8 mouse cellular contexts compared by ENCODE assay signal in the genomic region with DNA sequence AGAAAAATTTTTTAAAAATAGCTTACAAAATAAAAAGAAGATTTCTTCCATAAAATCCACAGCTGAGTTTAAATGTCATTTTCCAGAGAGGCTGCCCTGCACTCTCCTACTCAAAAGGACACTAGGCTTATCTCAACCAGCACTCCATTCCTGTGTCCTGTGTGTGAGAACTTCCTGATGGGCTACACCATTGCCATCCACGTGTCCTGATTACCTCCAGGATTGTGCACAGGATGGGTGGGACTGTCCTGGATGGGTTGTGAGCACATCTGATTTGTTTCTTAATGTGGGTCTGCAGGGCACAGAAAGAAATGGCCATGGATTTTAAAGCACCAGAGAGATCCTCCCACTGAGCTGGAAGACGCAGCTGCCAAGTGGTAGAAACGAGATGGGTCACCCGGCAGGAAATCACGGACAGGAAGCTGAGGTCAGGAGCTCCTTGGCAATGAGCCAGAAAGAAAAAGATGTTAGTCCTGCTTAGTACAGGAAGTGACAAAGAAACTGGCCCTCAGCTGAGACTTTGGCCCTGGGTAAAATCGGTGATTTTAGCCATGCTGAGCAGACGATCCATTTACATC.
DNase-seq lines count a peak whose midpoint lies in the region; ATAC-seq lines count a peak whose summit lies in the region.

No protein-coding gene starts in this region.

- no peak for ATAC-seq in erythroid progenitor cell, adult 5-6 weeks (replicated peaks; ENCODE audit: low FRiP score, poor library complexity, severe bottlenecking)

- DNase-seq in urinary bladder, postnatal 36 days (ENCODE audit: low spot score in 2 of 2), result peak; percentile 6 to 17
- no peak for DNase-seq in urinary bladder, adult 2 months (ENCODE audit: low spot score)
- DNase-seq in heart, adult 9 months (ENCODE audit: low spot score in 2 of 2), result peak; percentile 71 to 76
- peak; percentile 79 to 86 for DNase-seq in kidney, postnatal 25 days
- no peak for DNase-seq in B cell, adult 2 months
- no peak for DNase-seq in right cerebral cortex, postnatal 36 days (ENCODE audit: low spot score in 2 of 2)
- DNase-seq in spleen, postnatal 14 days (ENCODE audit: low spot score in 2 of 2), result no peak

Comparison
In these comparisons a context has a peak if more than half of its experiments do, and no peak if none do; other contexts are left out.
1. DNase-seq: peak in urinary bladder, postnatal 36 days (2 of 2), heart, adult 9 months (2 of 2) and kidney, postnatal 25 days (2 of 2); none in urinary bladder, adult 2 months (single experiment), B cell, adult 2 months (0 of 2), right cerebral cortex, postnatal 36 days (0 of 2) and spleen, postnatal 14 days (0 of 2).